Mouse (Mus musculus) liver, postnatal 0 days (tissue): Measurements from ENCODE around the gene Sgk1. TPM values are rescaled to one million over a fixed set of nuclear protein-coding genes. Genes with fewer than 3 reads are reported as not detected.

Source experiments
- ATAC-seq: fragments of 200-750 bp; cut with Nextera tagmentation; 2 replicates; pipeline ENCODE4 v1.8.0; 2017; ENCODE audit warnings: mild to moderate bottlenecking, moderate library complexity
- DNase-seq: peaks from one replicate; pipeline ENCODE4 v3.0.0-alpha.2; 2016
- H3K27ac ChIP-seq: fragments of 300-500 bp; sonication (generic); 2 replicates; pipeline ENCODE4 v1.5.1; 2014; ENCODE audit warnings: antibody characterized with exemption, moderate library complexity, mild to moderate bottlenecking, low read depth
- H3K27me3 ChIP-seq: fragments of 300-500 bp; sonication (generic); 2 replicates; pipeline ENCODE4 v1.6.1; 2014; ENCODE audit warnings: low read length, control low read depth, mixed read lengths; ENCODE audit not compliant: insufficient read depth
- H3K36me3 ChIP-seq: fragments of 300-500 bp; sonication (generic); replicated peaks from 2 replicates; pipeline ENCODE4 v1.6.1; 2014; ENCODE audit warnings: mild to moderate bottlenecking, control low read depth, low read length, moderate library complexity, mixed read lengths; ENCODE audit not compliant: insufficient read depth
- H3K4me1 ChIP-seq: fragments of 300-500 bp; sonication (generic); 2 replicates; pipeline ENCODE4 v1.6.1; 2014; ENCODE audit warnings: antibody characterized with exemption, mild to moderate bottlenecking, control low read depth; ENCODE audit not compliant: insufficient read depth
- H3K4me2 ChIP-seq: fragments of 300-500 bp; sonication (generic); 2 replicates; pipeline ENCODE4 v1.6.1; 2014; ENCODE audit warnings: low read depth, mild to moderate bottlenecking, low read length, moderate library complexity, mixed read lengths
- H3K4me3 ChIP-seq: fragments of 300-500 bp; sonication (generic); 2 replicates; pipeline ENCODE4 v1.5.1; 2014; ENCODE audit warnings: low read depth, low read length
- H3K9ac ChIP-seq: fragments of 300-500 bp; sonication (generic); replicated peaks from 2 replicates; pipeline ENCODE4 v1.6.1; 2014; ENCODE audit warnings: mild to moderate bottlenecking, moderate library complexity
- H3K9me3 ChIP-seq: fragments of 300-500 bp; sonication (generic); 2 replicates; pipeline ENCODE4 v1.6.1; 2016; ENCODE audit warnings: mild to moderate bottlenecking, control low read depth, low read length, mixed read lengths
- CTCF ChIP-seq: sonication (generic); IDR thresholded peaks from 2 replicates; pipeline ENCODE4 v1.5.1; 2016; ENCODE audit warnings: antibody characterized with exemption, low read depth
- EP300 ChIP-seq: IDR thresholded peaks from 2 replicates; pipeline ENCODE4 v1.6.1; 2016; ENCODE audit warnings: antibody characterized with exemption, low read depth, mild to moderate bottlenecking
- WGBS: fragments of 180-500 bp; shearing (Covaris S2); extraction: QIAGEN DNeasy Blood & Tissue Kit; methylation state at CpG from one replicate; pipeline ENCODE4 v1.1.7; 2014; ENCODE audit not compliant: insufficient replicate concordance; 5-methylcytosine and 5-hydroxymethylcytosine counted together
- polyA plus RNA-seq: library from polyadenylated mRNA; unstranded; fragments of >200 nt; fragmentation: Nextera tagmentation; extraction: Ambion mirVana; gene quantifications from 2 replicates; pipeline ENCODE4 v1.2.1, GENCODE M21; 2015

Gene Sgk1
- polyA plus RNA-seq, 1 experiment from 2014 or later: 20.6 TPM

- Histone ChIP-seq H3K9me3 (no peaks in the 10 kb centered on the region), H3K4me1 (0 out of 2 replicates have a peak, but pooled peaks cover 3% of the 10 kb centered on the region), H3K27ac (peak overlapping the region; percentile 97), H3K9ac (peak overlapping the region; percentile 75), H3K27me3 (peaks cover 4% of the 10 kb centered on the region; the same call in 1 of the 2 replicates), H3K4me3 (peak overlapping the region; percentile 64), H3K4me2 (peak overlapping the region; percentile 81), H3K36me3 (peaks cover 28% of the 10 kb centered on the region)
- TF ChIP-seq EP300 (no peak), CTCF (no peak)
- ATAC-seq (peak; percentile 58), DNase-seq (no peak)
- 2% methylated on average over 60 of the region's 60 CpGs for WGBS
Observed at GRCm38 (mm10) chr10:21993515-21994373, 111.8 kb downstream of the Sgk1 start.

GRCm38 (mm10) chr10:21994431-21994914 lies 112.5 kb downstream of the Sgk1 start:
- peak overlapping the region; percentile 64 for H3K4me3 ChIP-seq
- peaks cover 4% of the 10 kb centered on the region; the same call in 1 of the 2 replicates for H3K27me3 ChIP-seq
- peak overlapping the region; percentile 97 for H3K27ac ChIP-seq
- peak overlapping the region; percentile 81 for H3K4me2 ChIP-seq
- ATAC-seq (peak; percentile 90), DNase-seq (peak; percentile 96)
- WGBS: 0% methylated on average over 36 of the region's 40 CpGs
- TF ChIP-seq EP300: 0 out of 2 replicates have a peak, but pooled peaks have one; percentile 3
- TF ChIP-seq CTCF: no peak
- 0 out of 2 replicates have a peak, but pooled peaks cover 3% of the 10 kb centered on the region for H3K4me1 ChIP-seq
- H3K9me3 ChIP-seq: no peaks in the 10 kb centered on the region
- peaks cover 30% of the 10 kb centered on the region for H3K36me3 ChIP-seq
- peak overlapping the region; percentile 75 for H3K9ac ChIP-seq

- H3K4me2 ChIP-seq: peak overlapping the region; percentile 81
- ATAC-seq (no peak), DNase-seq (no peak)
- TF ChIP-seq CTCF (peak; percentile 70), EP300 (no peak)
- peak overlapping the region; percentile 75 for H3K9ac ChIP-seq
- peaks cover 4% of the 10 kb centered on the region; the same call in 1 of the 2 replicates for H3K27me3 ChIP-seq
- peaks cover 30% of the 10 kb centered on the region for H3K36me3 ChIP-seq
- H3K4me1 ChIP-seq: 0 out of 2 replicates have a peak, but pooled peaks cover 3% of the 10 kb centered on the region
- WGBS: 7% methylated on average over 12 of the region's 12 CpGs
- H3K9me3 ChIP-seq: no peaks in the 10 kb centered on the region
- peak overlapping the region; percentile 64 for H3K4me3 ChIP-seq
- peak overlapping the region; percentile 97 for H3K27ac ChIP-seq
Observed at GRCm38 (mm10) chr10:21995221-21995620, 113.2 kb downstream of the Sgk1 start.

- WGBS: 45% methylated on average over 11 of the region's 11 CpGs
- Histone ChIP-seq H3K27ac (0 out of 2 replicates have a peak overlapping the region, but pooled peaks have one; percentile 97), H3K4me2 (peak overlapping the region; percentile 81), H3K9ac (peak overlapping the region; percentile 75), H3K36me3 (peaks cover 30% of the 10 kb centered on the region), H3K27me3 (peaks cover 4% of the 10 kb centered on the region; the same call in 1 of the 2 replicates), H3K9me3 (no peaks in the 10 kb centered on the region), H3K4me1 (0 out of 2 replicates have a peak, but pooled peaks cover 3% of the 10 kb centered on the region), H3K4me3 (peak overlapping the region; percentile 64)
- DNase-seq (peak; percentile 82), ATAC-seq (no peak)
- TF ChIP-seq CTCF (peak; percentile 77), EP300 (no peak)
Observed at GRCm38 (mm10) chr10:21995661-21996308, 113.8 kb downstream of the Sgk1 start.

DNA sequence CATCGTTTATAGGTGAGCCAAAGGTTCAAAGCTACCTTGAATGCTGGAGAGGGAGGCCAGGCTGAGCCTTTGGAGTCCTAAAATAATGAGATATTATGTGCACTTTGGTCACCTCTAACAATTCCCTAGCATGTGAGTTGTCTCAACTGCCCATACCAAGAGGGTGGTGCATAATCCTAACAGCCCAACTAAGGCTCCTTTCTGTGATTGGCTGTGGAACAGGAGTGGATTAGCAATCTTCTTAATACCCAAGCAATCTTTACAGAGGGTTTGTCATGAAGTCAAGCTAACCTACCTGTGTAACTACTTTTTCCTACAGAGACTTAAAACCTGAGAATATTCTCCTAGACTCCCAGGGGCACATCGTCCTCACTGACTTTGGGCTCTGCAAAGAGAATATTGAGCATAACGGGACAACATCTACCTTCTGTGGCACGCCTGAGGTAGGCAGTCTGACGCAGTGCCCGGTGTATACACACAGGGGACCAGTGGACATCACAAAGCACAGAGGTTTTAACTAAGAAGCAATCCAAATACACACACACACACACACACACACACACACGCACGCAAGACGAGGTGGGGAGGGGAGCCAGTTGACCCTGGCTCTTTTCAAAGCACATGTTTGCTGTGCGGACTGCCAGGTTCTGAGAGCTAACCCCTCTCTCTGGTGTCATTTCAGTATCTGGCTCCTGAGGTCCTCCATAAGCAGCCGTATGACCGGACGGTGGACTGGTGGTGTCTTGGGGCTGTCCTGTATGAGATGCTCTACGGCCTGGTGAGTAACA lies 114.9 kb downstream of the Sgk1 start:
- DNase-seq: no peak
- peaks cover 30% of the 10 kb centered on the region for H3K36me3 ChIP-seq
- H3K27ac ChIP-seq: no peak overlapping the region
- TF ChIP-seq EP300 (no peak), CTCF (no peak)
- H3K4me3 ChIP-seq: peak overlapping the region; percentile 64
- H3K27me3 ChIP-seq: peaks cover 3% of the 10 kb centered on the region; the same call in 1 of the 2 replicates
- H3K4me2 ChIP-seq: peak overlapping the region; percentile 81
- H3K9ac ChIP-seq: peak overlapping the region; percentile 75
- no peaks in the 10 kb centered on the region for H3K4me1 ChIP-seq
- no peak for ATAC-seq
- no peaks in the 10 kb centered on the region for H3K9me3 ChIP-seq
- WGBS: 88% methylated on average over 14 of the region's 14 CpGs
